Mouse (Mus musculus) G1E (cell line): ENCODE measurements around the gene Copb1.

Experiments
- CTCF ChIP-seq: IDR thresholded peaks from 2 replicates; pipeline ENCODE4 v1.5.1; 2012; ENCODE audit warnings: low read depth, low read length, inconsistent platforms, mixed read lengths
- GATA1 ChIP-seq: IDR thresholded peaks from 2 replicates; pipeline ENCODE4 v1.6.1; 2012; ENCODE audit warnings: borderline replicate concordance, low read length, inconsistent platforms, mixed read lengths
- POLR2AphosphoS5 ChIP-seq: IDR thresholded peaks from 2 replicates; pipeline ENCODE4 v1.6.1; 2012; ENCODE audit warnings: low read depth, low read length, inconsistent platforms; ENCODE audit not compliant: insufficient replicate concordance
- TAL1 ChIP-seq: conservative IDR thresholded peaks from 2 replicates; pipeline ENCODE4 v1.6.1; 2012; ENCODE audit warnings: low read depth, low read length, inconsistent platforms, mixed read lengths

GRCm38 (mm10) chr7:114292501-114292971, 38.0 kb upstream of the Copb1 start:
- no peak for TF ChIP-seq CTCF
- TF ChIP-seq GATA1, result no peak
- no peak for TF ChIP-seq TAL1
- no peak for TF ChIP-seq POLR2AphosphoS5
